Mouse (Mus musculus): ENCODE measurements at regions not wholly inside any gene's neighbourhood (a gene's known extent, or its start where the extent isn't known, plus 50 kb on each side); places are given as distances from the start of the nearest gene placed in this dataset.

DNA sequence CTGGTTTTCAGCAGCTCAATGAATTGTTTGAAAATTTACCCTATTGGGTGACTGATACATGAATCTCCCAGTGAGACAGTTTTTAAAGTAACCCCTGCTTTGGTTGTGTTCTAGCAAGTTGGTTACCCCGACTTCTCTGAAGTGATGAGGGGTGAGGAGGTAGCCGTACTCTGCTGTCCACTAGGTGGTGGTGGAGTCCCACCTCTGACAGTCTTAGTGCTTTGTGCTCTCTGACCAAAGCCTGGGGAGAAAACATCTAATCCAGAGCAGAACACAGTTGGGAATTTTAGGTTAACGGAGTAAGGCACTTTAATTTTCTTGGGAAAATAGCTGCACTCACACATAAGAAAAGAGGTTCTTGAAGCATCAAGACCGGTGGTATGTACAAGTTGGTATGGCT is 624.1 kb downstream of the Ets1 start:
- no peak for TF ChIP-seq EP300 (IDR thresholded peaks at IDR 0.05; ENCODE audit: low read depth)
- peak; percentile 63 for TF ChIP-seq CTCF (IDR thresholded peaks at IDR 0.05; ENCODE audit: low read depth)

Measured in liver, postnatal 0 days (tissue).